Mouse (Mus musculus): ENCODE data around the gene Gm21708. TPM values are rescaled to one million over a fixed set of nuclear protein-coding genes. Genes with fewer than 3 reads are reported as not detected.
"Not testable (repeated sequence)": the region's sequence is repeated elsewhere in the genome, so short reads cannot be mapped to it uniquely, and the experiment has no call there.

The Gm21708 gene
- not detected for total RNA-seq (2021)
- long read RNA-seq, experiment 1 = 0 reads
- long read RNA-seq, experiment 2 = 0 reads

- DNase-seq = not testable (repeated sequence)
Measured at GRCm38 (mm10) chrY:3410067-3410466, at the start of gene Gm21708, which contains the start of gene Gm21704. TSS of gene Gm21708 (minus strand) at chrY:3410167. TSS of gene Gm21704 (minus strand) at chrY:3410167.

Other genes starting within 250 kb of the Gm21708 start
- gene Gm21677, start 103.7 kb downstream of the Gm21708 start, total RNA-seq (2021) = not detected
- gene Gm21693, start 64.8 kb downstream of the Gm21708 start, total RNA-seq (2021) = not detected
- gene Gm21704, start within 50 bp of the Gm21708 start, total RNA-seq (2021) = not detected